Mouse (Mus musculus): ENCODE measurements at regions not wholly inside any gene's neighbourhood (a gene's known extent, or its start where the extent isn't known, plus 50 kb on each side); places are given as distances from the start of the nearest gene placed in this dataset.
A peak's percentile ranks its signal among the peaks of the same experiment; 100 is the strongest.

GRCm38 (mm10) chr2:133141341-133142035 lies 195.8 kb upstream of the Fermt1 start:
- Histone ChIP-seq H3K4me1 (no peaks in the 10 kb centered on the region), H3K27me3 (replicated peaks) (no peaks in the 10 kb centered on the region), H3K4me3 (no peak overlapping the region), H3K4me2 (no peak overlapping the region), H3K36me3 (replicated peaks) (no peaks in the 10 kb centered on the region), H3K27ac (no peak overlapping the region), H3K9me3 (no peaks in the 10 kb centered on the region), H3K9ac (no peak overlapping the region)
- no peak for ATAC-seq (replicated peaks)
- WGBS, result 84% methylated on average over 6 of the region's 6 CpGs

DNA sequence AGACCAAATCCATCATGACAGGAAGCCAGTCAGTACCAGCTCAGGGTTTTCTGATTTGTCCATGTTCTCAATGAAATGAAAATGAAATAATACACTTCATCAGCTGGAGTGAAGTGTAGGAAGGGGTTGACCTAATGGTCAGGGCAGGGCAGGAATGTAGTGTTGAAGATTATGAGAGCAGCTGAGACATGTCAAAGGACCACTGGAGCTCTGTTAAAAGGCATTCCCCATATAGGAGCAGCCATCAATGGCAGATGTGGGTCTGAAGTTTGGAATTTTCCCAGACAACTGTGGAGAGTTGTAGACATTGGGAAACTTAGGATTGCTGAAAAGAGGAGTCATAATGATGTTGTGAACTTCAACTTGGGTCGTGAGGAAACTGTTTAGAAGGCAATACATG lies 206.8 kb upstream of the Fermt1 start:
- 84% methylated on average over 1 of the region's 1 CpGs for WGBS
- H3K4me3 ChIP-seq, result no peak overlapping the region
- ATAC-seq (replicated peaks), result no peak
- no peak overlapping the region for H3K4me2 ChIP-seq
- H3K9me3 ChIP-seq, result no peaks in the 10 kb centered on the region
- no peak overlapping the region for H3K27ac ChIP-seq
- no peak overlapping the region for H3K9ac ChIP-seq
- no peaks in the 10 kb centered on the region for H3K4me1 ChIP-seq
- no peaks in the 10 kb centered on the region for H3K27me3 ChIP-seq (replicated peaks)
- no peaks in the 10 kb centered on the region for H3K36me3 ChIP-seq (replicated peaks)

DNA sequence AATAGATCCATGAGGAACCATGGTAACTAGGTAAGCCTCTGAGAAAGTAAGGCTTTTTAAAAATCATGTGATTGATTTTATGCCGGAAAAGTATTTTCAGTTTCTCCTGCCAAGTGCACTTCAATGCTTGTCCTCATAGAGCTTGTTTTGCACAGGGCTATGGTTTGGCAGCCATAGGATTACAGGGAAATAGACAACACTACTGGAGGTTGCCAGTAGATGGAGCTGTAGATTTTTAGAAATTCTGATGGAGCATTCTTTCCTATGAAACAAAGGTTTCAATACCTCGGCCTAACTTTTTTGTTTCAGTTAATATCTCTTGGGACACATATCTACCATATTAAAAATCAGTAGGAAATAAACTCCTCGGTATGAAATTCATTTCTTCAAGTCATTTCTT lies 210.8 kb upstream of the Fermt1 start:
- Histone ChIP-seq H3K4me3 (no peak overlapping the region), H3K4me2 (no peak overlapping the region), H3K4me1 (no peaks in the 10 kb centered on the region), H3K36me3 (replicated peaks) (no peaks in the 10 kb centered on the region), H3K27me3 (replicated peaks) (no peaks in the 10 kb centered on the region), H3K9ac (no peak overlapping the region), H3K9me3 (no peaks in the 10 kb centered on the region), H3K27ac (no peak overlapping the region)
- 63% methylated on average over 3 of the region's 3 CpGs for WGBS
- no peak for ATAC-seq (replicated peaks)

DNA sequence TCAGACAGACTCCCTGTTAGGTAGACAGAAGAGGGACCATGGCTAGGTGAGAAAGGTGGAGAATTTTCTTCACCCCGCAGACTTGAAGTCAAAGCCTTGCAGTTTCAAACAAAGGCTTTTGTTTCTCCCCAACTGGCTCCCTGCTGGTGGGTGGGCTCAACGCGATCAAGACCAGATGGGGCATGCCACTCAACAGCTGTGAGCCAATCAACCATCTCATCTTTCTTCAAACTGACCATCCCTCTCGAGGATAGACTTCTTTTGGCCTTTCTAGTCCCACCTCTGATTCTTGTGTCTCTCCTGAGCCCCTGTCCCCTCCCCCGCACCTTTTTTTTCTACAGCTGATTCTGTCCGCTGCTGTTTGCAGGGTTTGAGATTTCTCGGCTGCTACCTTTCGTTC lies 212.5 kb upstream of the Fermt1 start:
- H3K9me3 ChIP-seq, result no peaks in the 10 kb centered on the region
- no peaks in the 10 kb centered on the region for H3K36me3 ChIP-seq (replicated peaks)
- H3K27ac ChIP-seq, result no peak overlapping the region
- H3K4me2 ChIP-seq, result no peak overlapping the region
- no peak for ATAC-seq (replicated peaks)
- H3K4me1 ChIP-seq, result no peaks in the 10 kb centered on the region
- 40% methylated on average over 8 of the region's 8 CpGs for WGBS
- H3K27me3 ChIP-seq (replicated peaks), result no peaks in the 10 kb centered on the region
- no peak overlapping the region for H3K4me3 ChIP-seq
- no peak overlapping the region for H3K9ac ChIP-seq

DNA sequence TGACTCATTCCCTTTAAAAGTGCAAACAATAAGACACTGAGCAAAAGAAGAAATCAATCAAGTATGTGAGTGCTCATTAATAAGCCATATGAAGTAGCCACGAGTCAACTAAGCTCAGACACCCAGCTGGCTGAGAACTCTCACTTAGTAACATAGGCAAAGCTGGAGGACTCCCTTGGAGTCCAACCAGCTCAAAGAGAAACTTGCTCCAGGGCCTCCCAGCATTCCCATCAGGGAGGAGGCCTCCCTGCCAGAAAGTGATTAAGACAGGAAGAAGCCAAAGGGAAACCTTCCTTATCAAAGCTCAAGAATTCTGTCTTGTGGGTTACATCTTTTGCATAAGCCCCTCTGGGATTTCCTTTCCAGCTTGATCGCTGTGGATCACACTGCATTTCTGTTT lies 213.7 kb upstream of the Fermt1 start:
- Histone ChIP-seq H3K9me3 (no peaks in the 10 kb centered on the region), H3K27me3 (replicated peaks) (no peaks in the 10 kb centered on the region), H3K4me2 (no peak overlapping the region), H3K36me3 (replicated peaks) (no peaks in the 10 kb centered on the region), H3K27ac (no peak overlapping the region), H3K9ac (no peak overlapping the region), H3K4me3 (no peak overlapping the region), H3K4me1 (no peaks in the 10 kb centered on the region)
- ATAC-seq (replicated peaks), result no peak
- 31% methylated on average over 2 of the region's 2 CpGs for WGBS

DNA sequence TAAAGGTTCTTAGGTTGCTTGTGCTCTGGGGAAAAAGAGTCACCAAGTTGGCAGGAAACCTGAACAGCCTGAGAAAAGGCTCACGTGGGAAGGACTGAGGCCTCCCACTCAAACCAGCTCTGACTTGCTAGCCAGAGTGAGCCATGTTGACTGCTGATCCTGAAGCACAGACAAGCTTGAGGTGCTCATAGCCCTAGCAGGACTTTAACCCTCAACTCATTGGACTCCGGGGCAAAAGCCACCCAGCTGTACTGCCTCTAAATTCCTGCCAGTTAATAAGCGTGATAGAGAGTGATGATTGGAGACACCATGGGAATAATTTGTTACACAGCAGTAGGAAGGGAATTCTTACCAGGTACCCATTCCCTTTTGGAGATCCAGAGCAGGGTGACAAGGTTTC lies 230.7 kb upstream of the Fermt1 start:
- no peak for ATAC-seq (replicated peaks)
- no peaks in the 10 kb centered on the region for H3K36me3 ChIP-seq (replicated peaks)
- H3K27me3 ChIP-seq (replicated peaks), result no peaks in the 10 kb centered on the region
- 91% methylated on average over 3 of the region's 3 CpGs for WGBS
- no peak overlapping the region for H3K9ac ChIP-seq
- no peak overlapping the region for H3K4me3 ChIP-seq
- no peaks in the 10 kb centered on the region for H3K9me3 ChIP-seq
- H3K27ac ChIP-seq, result no peak overlapping the region
- no peaks in the 10 kb centered on the region for H3K4me1 ChIP-seq
- H3K4me2 ChIP-seq, result no peak overlapping the region

DNA sequence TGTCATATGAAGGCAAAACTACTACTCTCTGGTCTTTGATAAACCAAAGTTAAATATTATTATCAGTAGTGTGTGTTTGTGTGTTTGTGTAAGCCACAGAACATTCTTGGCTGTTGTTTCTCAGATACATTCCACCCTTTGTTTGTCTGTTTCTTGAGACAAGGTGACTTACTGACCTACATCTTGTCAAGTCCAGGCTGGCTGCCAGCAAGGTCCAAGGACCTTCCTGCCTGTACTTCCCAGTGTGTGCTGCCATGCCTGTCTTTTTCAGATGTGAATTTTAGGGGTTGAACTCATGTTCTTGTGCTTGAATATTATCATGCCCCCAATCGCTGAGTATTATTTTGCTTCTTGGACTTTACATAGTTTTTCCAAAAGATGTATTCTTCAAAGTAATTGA lies 235.5 kb upstream of the Fermt1 start:
- Histone ChIP-seq H3K9ac (no peak overlapping the region), H3K27me3 (replicated peaks) (no peaks in the 10 kb centered on the region), H3K9me3 (no peaks in the 10 kb centered on the region), H3K4me1 (no peaks in the 10 kb centered on the region), H3K27ac (no peak overlapping the region), H3K4me2 (no peak overlapping the region), H3K4me3 (no peak overlapping the region), H3K36me3 (replicated peaks) (no peaks in the 10 kb centered on the region)
- WGBS, result 93% methylated on average over 1 of the region's 1 CpGs
- ATAC-seq (replicated peaks), result no peak

GRCm38 (mm10) chr2:133182920-133183319 lies 237.2 kb upstream of the Fermt1 start:
- Histone ChIP-seq H3K4me3 (no peak overlapping the region), H3K36me3 (replicated peaks) (no peaks in the 10 kb centered on the region), H3K9me3 (no peaks in the 10 kb centered on the region), H3K4me2 (no peak overlapping the region), H3K27ac (no peak overlapping the region), H3K4me1 (no peaks in the 10 kb centered on the region), H3K9ac (no peak overlapping the region), H3K27me3 (replicated peaks) (no peaks in the 10 kb centered on the region)
- 72% methylated on average over 4 of the region's 4 CpGs for WGBS
- ATAC-seq (replicated peaks), result no peak

DNA sequence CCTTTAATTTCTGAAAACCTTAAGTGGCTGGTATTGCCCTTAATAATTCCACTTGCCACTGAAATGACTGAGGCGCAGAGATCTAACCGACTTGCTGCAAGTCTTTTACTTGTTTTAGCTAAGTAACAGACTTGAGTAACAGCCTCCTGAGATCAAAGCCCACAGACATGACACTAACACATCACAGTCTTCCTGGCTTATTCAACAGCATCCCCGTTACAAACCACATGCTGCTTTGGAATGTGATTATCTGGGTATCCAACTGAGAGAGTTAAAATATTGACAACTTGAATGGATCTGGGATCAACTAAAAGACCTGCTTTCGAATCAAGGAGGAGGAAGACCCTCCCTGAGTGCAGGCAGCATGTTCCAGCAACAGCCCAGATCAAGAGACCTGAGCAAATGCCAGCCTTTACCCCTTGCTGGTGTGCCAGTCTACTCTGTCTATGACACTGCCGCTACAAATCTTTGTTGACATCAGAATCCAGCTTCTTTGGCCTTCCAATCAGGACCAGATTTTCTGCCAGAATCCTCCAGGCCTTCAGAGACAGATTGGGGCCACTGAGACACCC lies 258.7 kb upstream of the Fermt1 start:
- Histone ChIP-seq H3K4me2 (no peak overlapping the region), H3K9me3 (no peaks in the 10 kb centered on the region), H3K27ac (no peak overlapping the region), H3K4me1 (no peaks in the 10 kb centered on the region), H3K36me3 (replicated peaks) (no peaks in the 10 kb centered on the region), H3K9ac (no peak overlapping the region), H3K4me3 (no peak overlapping the region), H3K27me3 (replicated peaks) (no peaks in the 10 kb centered on the region)
- 23% methylated on average over 5 of the region's 5 CpGs for WGBS
- ATAC-seq (replicated peaks), result 0 out of 2 replicates have a peak, but pooled peaks have one; percentile 45

DNA sequence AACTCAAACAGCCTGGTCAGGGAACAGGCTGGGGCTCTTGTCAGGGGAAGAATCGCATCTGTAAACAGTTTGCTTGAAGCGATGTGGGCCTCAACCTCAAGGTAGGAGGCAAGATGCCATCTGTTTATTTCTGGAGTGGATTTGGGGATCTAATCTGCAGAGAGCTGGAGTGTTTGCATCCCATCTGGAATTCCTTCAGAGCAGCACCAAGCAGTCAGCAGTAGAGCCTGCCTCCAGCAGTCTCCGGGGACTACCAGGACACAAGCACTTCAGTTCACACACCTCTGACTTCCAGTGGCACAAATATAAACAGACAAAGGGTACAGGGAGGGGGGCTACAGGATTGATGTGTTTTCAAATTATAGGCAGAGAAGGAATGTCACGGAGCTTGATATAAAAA lies 262.8 kb upstream of the Fermt1 start:
- WGBS, result 84% methylated on average over 4 of the region's 4 CpGs
- Histone ChIP-seq H3K4me2 (no peak overlapping the region), H3K27me3 (replicated peaks) (no peaks in the 10 kb centered on the region)

DNA sequence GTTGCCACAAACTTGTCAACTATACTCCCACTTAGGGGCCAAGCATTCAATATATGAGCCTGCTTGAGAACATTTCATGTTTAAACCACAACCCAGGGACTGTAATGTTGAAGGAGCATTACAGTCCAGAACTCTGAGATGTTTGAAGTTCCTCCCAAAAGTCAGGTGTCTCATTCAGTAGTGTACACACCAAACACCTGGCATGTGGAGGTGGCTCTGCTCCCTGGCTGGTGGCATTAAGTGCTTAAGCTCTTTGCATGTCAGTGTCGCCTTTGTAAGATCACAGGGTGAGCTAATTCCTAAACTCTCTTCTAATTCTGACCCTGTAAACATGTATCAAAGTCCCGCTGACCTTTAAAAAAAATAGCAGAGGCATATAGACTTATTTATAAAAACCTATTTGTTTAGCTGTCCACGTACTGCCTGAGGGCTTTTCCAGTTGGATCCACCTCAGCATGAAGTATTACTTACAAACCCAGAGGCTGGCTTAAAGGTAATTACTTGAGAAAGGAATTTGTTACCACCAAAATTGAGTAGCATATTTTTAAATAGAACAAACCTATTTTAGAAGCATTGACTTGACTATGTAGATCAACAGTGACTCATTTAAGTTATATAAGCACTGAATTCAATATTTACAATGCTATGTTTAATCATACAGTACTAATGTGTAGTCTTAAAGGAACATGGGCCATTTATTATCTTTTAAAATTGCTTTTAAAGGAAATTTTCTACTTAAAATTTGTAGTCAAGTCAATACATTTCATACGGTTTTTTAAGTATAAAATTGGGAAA lies 276.3 kb upstream of the Fermt1 start:
- 66% methylated on average over 4 of the region's 4 CpGs for WGBS
- no peak overlapping the region for H3K27ac ChIP-seq
- no peaks in the 10 kb centered on the region for H3K9me3 ChIP-seq
- no peaks in the 10 kb centered on the region for H3K27me3 ChIP-seq (replicated peaks)
- H3K4me3 ChIP-seq, result no peak overlapping the region
- no peaks in the 10 kb centered on the region for H3K4me1 ChIP-seq
- no peak overlapping the region for H3K4me2 ChIP-seq
- no peaks in the 10 kb centered on the region for H3K36me3 ChIP-seq (replicated peaks)
- no peak overlapping the region for H3K9ac ChIP-seq
- no peak for ATAC-seq (replicated peaks)

More for the DNA sequence above, 262.8 kb upstream of the Fermt1 start:
- Histone ChIP-seq H3K36me3 (replicated peaks) (no peaks in the 10 kb centered on the region), H3K27ac (no peak overlapping the region), H3K4me3 (no peak overlapping the region), H3K9me3 (no peaks in the 10 kb centered on the region), H3K4me1 (no peaks in the 10 kb centered on the region), H3K9ac (no peak overlapping the region)
- no peak for ATAC-seq (replicated peaks)

DNA sequence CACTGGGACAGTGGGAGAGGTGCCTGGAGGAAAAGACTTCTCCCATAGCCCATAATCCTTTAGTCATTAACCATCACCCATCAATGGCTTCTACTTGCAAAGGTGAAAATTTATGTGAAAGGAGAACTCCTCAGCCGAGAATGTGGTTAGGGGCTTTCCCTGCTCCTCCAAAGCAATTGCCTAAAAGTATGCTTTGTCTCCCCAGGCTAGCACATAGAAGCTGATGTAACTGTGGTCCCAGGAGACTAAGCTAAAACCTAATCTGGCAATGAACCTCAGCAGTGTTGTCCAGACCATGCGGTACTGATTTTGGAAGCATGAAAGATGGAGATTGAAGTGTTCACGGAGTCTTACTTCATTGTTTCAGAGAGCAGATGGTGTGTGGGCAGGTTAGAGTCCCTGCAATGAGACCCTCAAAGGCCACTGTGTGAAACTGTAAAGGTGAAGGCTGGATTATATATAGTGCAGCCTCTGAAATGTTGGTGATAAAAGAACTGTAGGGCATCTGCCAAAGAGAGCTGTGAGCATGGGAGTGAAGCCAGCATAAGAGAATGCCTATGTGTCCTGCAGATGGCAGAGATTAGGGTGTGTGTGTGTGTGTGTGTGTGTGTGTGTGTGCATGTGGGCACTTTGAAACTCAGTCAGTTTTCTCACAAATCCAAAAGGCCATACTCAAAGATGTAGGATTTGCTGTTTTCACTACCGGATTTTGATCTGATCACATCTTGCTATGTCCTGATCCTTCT lies 289.6 kb upstream of the Fermt1 start:
- Histone ChIP-seq H3K4me3 (no peak overlapping the region), H3K9ac (no peak overlapping the region), H3K27ac (no peak overlapping the region), H3K36me3 (replicated peaks) (no peaks in the 10 kb centered on the region), H3K27me3 (replicated peaks) (no peaks in the 10 kb centered on the region), H3K9me3 (no peaks in the 10 kb centered on the region), H3K4me2 (no peak overlapping the region), H3K4me1 (no peaks in the 10 kb centered on the region)
- no peak for ATAC-seq (replicated peaks)
- WGBS, result 82% methylated on average over 4 of the region's 4 CpGs
